Mouse (Mus musculus) small intestine, adult 2 months (tissue): ENCODE data around the gene Heatr1. TPM values are rescaled to one million over a fixed set of nuclear protein-coding genes. Genes with fewer than 3 reads are reported as not detected.

Experiments used
- H3K27ac ChIP-seq: fragments of 200-500 bp; 2 replicates; pipeline ENCODE4 v1.5.1; 2012; ENCODE audit warnings: low read depth, low read length, control low read depth, inconsistent platforms; ENCODE audit not compliant: insufficient read depth
- H3K27me3 ChIP-seq: fragments of 200-500 bp; 2 replicates; pipeline ENCODE4 v1.6.1; 2012; ENCODE audit warnings: mild to moderate bottlenecking, moderate library complexity, low read length, inconsistent platforms; ENCODE audit not compliant: control insufficient read depth, insufficient read depth
- H3K36me3 ChIP-seq: fragments of 200-500 bp; 2 replicates; pipeline ENCODE4 v1.6.1; 2012; ENCODE audit warnings: mild to moderate bottlenecking, low read length, control low read depth, inconsistent platforms; ENCODE audit not compliant: control insufficient read depth, insufficient read depth
- H3K4me1 ChIP-seq: fragments of 200-500 bp; 2 replicates; pipeline ENCODE4 v1.6.1; 2012; ENCODE audit warnings: low read length, inconsistent platforms, mixed read lengths; ENCODE audit not compliant: control insufficient read depth, insufficient read depth, insufficient read length
- H3K4me3 ChIP-seq: fragments of 200-500 bp; 2 replicates; pipeline ENCODE4 v1.5.1; 2012; ENCODE audit warnings: low read depth, mild to moderate bottlenecking, control low read depth, inconsistent platforms, low read length, moderate library complexity
- CTCF ChIP-seq: fragments of 200-500 bp; IDR thresholded peaks from 2 replicates; pipeline ENCODE4 v1.5.1; 2012; ENCODE audit warnings: low read depth, mild to moderate bottlenecking, control low read depth, inconsistent platforms, low read length, moderate library complexity, mixed read lengths; ENCODE audit not compliant: insufficient replicate concordance, insufficient read length; ENCODE audit errors: extremely low read depth
- POLR2A ChIP-seq: fragments of 200-500 bp; IDR thresholded peaks from 2 replicates; pipeline ENCODE4 v1.6.1; 2012; ENCODE audit warnings: low read depth, mild to moderate bottlenecking, control low read depth, inconsistent platforms, low read length, moderate library complexity
- WGBS: fragments of 180-500 bp; shearing (Covaris S2); methylation state at CpG from one replicate; pipeline ENCODE4 v1.1.7; 2018; 5-methylcytosine and 5-hydroxymethylcytosine counted together
- polyA plus RNA-seq: library from polyadenylated mRNA; depleted of rRNA; stranded (reverse); fragments of >200 nt; gene quantifications from 2 replicates; pipeline ENCODE4 v1.2.3, GENCODE M21; 2012

Gene Heatr1
- polyA plus RNA-seq, 1 experiment: 11.7 TPM

DNA sequence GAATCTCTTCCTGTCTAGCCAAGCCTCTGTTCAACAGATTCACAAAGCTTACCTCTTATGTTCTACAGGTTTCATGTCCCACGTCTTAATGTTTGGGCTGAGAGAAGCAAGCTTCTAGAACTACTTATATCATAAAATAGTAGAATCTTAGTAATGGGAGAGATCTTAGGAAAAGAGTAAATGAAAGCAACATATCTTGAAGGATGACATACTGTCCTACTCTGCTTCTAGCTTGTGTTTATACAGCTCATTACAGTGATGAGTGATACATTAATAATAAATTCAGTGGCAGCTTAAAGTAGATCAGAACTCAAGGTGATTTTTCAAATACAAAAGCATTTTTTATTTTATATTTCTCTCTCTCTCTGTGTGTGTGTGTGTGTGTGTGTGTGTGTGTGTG, 70.0 kb downstream of the Heatr1 start, which contains the start of gene Lgals8:
Gene Lgals8 (minus strand): TSS at position 101 of the 400 bp plus-strand sequence.
- no peaks in the 10 kb centered on the region for H3K36me3 ChIP-seq
- H3K27me3 ChIP-seq: no peaks in the 10 kb centered on the region
- no peaks in the 10 kb centered on the region; the same call in 1 of the 2 replicates for H3K4me1 ChIP-seq
- H3K27ac ChIP-seq: no peak within 1 kb of the TSS
- WGBS: 77% methylated on average over 1 of the region's 1 CpGs
- TF ChIP-seq POLR2A: no peak
- no peak for TF ChIP-seq CTCF
- no peak within 1 kb of the TSS for H3K4me3 ChIP-seq

DNA sequence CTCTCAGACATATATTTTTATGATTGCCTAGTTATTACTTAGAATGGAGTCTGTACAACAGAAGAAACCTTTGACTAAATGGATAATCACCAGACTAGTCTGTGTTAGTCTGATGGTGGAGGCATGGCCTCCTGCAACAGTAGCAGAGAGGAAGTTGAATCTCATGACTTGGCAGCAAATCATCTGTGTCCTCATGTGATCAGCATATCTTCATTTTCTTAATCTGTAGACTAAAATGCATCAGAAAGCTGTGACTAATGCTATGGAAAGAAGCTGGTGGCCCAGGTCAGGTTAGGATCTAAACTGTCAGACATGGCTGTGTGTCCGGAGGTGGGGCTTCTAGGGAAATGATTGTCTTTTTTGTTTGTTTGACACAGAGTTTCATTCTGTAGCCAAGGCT, 73.7 kb downstream of the Heatr1 start:
- 60% methylated on average over 1 of the region's 1 CpGs for WGBS
- no peaks in the 10 kb centered on the region for H3K36me3 ChIP-seq
- TF ChIP-seq POLR2A (no peak), CTCF (no peak)
- H3K27me3 ChIP-seq: no peaks in the 10 kb centered on the region
- H3K4me3 ChIP-seq: no peak overlapping the region
- no peaks in the 10 kb centered on the region for H3K4me1 ChIP-seq
- H3K27ac ChIP-seq: no peak overlapping the region

DNA sequence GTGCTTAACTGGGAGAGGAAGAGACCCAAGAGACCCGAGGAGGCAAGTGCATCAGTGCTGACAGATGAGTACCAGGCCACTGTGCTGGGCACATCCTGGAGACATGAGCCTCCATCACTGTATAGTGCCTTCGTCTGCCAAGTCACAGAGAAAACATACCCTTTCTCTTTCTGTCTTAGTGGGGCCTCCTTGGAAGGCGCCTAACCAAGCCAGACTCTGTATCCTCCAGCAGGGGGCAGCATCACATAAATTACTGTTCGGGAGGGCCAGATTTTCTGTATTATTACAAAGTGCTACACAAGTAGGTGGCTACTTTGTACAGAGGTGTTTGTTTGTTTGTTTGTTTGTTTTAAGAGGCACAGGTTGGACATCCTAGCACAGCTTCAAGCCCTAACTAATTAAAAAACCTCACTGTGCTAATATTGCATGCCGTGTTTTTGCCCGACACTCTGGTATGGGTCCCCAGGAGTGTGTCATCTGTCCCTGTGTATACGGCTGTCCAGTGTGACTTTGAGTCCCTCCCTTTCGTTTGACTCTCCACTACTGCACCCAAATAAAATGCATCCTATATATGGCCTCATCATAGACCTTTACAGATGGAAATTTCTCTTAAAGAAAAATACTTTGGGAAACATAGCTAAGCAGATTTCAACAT, 79.0 kb downstream of the Heatr1 start:
- Histone ChIP-seq H3K4me1 (no peaks in the 10 kb centered on the region), H3K36me3 (no peaks in the 10 kb centered on the region), H3K27me3 (no peaks in the 10 kb centered on the region), H3K27ac (no peak overlapping the region), H3K4me3 (no peak overlapping the region)
- peak; percentile 82; the same call in 1 of the 2 replicates for TF ChIP-seq CTCF
- no peak for TF ChIP-seq POLR2A
- 33% methylated on average over 8 of the region's 8 CpGs for WGBS

DNA sequence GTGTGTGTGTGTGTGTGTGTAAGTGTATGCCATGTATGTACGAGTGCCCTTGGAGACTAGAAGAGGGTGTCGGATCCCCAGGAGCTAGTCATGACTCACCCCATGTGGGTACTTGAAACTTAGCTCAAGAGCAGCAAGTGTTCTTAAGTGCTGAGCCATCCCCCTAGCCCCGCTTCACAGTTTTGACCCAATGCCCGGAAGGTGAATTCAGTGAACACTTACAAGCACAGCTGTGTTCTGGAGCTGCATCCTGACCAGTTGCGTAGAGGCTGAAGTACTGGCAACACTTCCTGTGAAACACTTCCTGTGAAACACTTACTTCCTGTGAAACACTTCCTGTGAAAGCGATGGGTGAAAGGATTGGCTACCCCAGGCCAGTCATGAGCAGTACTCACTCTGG, 80.4 kb downstream of the Heatr1 start:
- TF ChIP-seq POLR2A (no peak), CTCF (no peak)
- Histone ChIP-seq H3K4me1 (no peaks in the 10 kb centered on the region), H3K27me3 (no peaks in the 10 kb centered on the region), H3K27ac (no peak overlapping the region), H3K36me3 (no peaks in the 10 kb centered on the region), H3K4me3 (no peak overlapping the region; the same call in 1 of the 2 replicates)
- 84% methylated on average over 6 of the region's 6 CpGs for WGBS

DNA sequence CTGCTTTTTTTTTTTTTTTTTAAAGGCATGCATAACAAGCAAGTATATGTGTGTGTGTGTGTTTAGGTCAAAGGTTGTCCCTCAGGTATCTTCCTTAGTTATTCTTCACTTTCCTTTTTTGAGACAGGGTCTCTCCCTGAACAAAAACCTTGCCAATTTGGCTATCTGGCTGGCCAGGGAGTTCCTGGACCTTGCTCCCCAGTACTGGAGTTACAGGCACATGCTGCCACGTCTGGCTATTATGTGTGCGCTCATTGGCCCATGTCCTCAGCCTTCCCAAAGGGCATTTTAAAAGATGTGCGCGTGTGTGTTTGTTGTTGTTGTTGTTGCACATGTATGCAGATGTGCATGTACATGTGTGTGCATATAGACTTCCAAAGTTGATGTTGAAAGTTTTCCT, 82.1 kb downstream of the Heatr1 start:
- Histone ChIP-seq H3K36me3 (no peaks in the 10 kb centered on the region), H3K4me3 (no peak overlapping the region), H3K27me3 (no peaks in the 10 kb centered on the region), H3K4me1 (no peaks in the 10 kb centered on the region), H3K27ac (no peak overlapping the region)
- 83% methylated on average over 4 of the region's 4 CpGs for WGBS
- TF ChIP-seq POLR2A (no peak), CTCF (no peak)

DNA sequence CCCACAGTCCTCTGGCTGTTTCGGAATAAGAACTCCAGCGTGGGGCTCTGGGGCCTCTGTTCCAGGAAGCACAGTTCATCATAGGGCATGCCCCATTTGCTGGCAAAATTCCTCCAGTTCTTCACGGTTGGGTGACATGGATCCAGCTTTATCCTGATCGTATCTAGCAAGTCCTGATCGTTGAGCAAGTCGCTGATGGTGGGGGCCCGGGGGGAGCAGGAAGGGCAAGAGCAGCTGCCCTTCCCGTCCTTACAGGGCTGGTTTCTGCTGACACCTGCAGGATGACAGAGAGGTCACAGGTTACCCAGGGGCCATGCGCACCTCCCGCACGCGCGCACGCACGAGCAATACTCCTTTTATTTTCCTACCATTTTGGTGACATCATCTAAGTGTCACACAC, 83.5 kb downstream of the Heatr1 start:
- Histone ChIP-seq H3K36me3 (no peaks in the 10 kb centered on the region), H3K4me1 (no peaks in the 10 kb centered on the region), H3K27ac (no peak overlapping the region), H3K4me3 (no peak overlapping the region), H3K27me3 (no peaks in the 10 kb centered on the region)
- TF ChIP-seq CTCF: no peak
- no peak for TF ChIP-seq POLR2A
- 82% methylated on average over 15 of the region's 15 CpGs for WGBS

DNA sequence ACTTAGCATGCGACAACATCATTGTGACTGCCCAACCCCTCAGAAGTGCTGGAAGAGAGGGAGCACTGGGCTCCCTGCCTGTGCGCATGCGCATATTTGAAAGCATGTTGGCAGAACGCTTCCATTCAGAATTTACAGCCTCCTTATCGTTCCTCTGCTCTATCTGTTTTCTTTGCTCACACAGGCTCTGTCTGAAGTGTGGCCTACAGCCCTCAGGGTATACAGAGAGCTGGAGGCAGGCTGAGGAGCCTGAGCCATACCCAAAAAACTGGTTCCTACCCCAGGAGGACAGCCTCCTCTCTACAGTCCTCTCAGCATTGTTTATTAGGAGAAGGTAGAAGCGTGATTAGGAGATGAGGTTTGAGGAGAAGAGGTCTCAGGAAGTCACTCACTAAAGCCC, 85.0 kb downstream of the Heatr1 start:
- WGBS: 48% methylated on average over 6 of the region's 6 CpGs
- Histone ChIP-seq H3K4me1 (no peaks in the 10 kb centered on the region), H3K36me3 (no peaks in the 10 kb centered on the region), H3K27ac (no peak overlapping the region), H3K27me3 (no peaks in the 10 kb centered on the region), H3K4me3 (no peak overlapping the region)
- TF ChIP-seq POLR2A (no peak), CTCF (no peak)

DNA sequence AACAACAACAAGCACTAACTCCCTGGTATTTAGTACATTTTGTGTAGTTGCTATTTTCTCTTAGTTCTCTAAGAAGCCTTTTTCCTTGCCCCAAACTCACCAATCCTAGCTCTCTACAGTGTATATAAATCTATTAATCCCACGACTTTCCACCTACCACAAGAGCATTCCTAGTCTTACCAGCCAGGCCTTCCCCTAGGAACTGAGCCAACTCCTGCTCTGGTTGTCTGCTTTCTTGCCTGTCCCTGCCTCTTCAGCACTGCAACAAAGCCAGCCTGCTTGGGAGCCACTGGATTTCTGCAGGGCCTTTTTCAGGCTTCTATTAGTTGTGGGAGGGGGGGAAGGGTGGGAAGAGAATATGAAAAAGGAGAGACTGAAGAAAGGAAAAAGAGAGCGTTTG, 90.4 kb downstream of the Heatr1 start:
- no peaks in the 10 kb centered on the region for H3K36me3 ChIP-seq
- no peaks in the 10 kb centered on the region for H3K4me1 ChIP-seq
- TF ChIP-seq CTCF: no peak
- TF ChIP-seq POLR2A: no peak
- no peak overlapping the region for H3K4me3 ChIP-seq
- H3K27ac ChIP-seq: no peak overlapping the region
- H3K27me3 ChIP-seq: no peaks in the 10 kb centered on the region
- 64% methylated on average over 2 of the region's 2 CpGs for WGBS
